Mouse (Mus musculus) kidney, postnatal 14 days (tissue): ENCODE data around the gene Nek8.
"Not testable (repeated sequence)": the region's sequence is repeated elsewhere in the genome, so short reads cannot be mapped to it uniquely, and the experiment has no call there.

Experiments
- DNase-seq: peaks from one replicate; pipeline ENCODE4 v3.0.0; 2022; ENCODE audit warnings: mixed read lengths

Nek8 gene

GRCm38 (mm10) chr11:78176402-78176862 lies at the start of gene Nek8, which contains the start of gene Tlcd1:
TSS of gene Nek8 (minus strand) at chr11:78176675.
TSS of gene Tlcd1 (plus strand) at chr11:78176711.
- peak; percentile 97 for DNase-seq

DNA sequence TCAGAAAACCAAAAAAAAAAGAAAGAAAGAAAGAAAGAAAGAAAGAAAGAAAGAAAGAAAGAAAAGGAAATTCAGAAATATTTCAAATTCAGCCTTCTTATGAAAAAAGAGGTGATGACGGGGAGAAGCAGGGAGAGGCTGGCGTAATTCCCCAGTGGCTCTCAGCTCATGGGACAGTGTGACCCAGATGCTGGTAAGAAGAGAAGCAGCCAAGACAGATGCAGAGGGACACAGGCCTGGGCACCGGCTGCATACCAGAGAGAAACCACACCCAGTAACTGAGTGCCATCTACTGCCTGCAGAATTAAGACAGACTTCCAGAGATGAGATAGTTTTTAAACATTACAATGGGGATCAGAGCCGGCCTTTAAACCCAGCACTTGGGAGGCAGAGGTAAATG lies 47.1 kb upstream of the Nek8 start:
- DNase-seq, result no peak

GRCm38 (mm10) chr11:78215709-78216317 lies 39.3 kb upstream of the Nek8 start:
- DNase-seq, result no peak

- DNase-seq, result no peak
Measured at GRCm38 (mm10) chr11:78213086-78213817, 36.8 kb upstream of the Nek8 start.

DNA sequence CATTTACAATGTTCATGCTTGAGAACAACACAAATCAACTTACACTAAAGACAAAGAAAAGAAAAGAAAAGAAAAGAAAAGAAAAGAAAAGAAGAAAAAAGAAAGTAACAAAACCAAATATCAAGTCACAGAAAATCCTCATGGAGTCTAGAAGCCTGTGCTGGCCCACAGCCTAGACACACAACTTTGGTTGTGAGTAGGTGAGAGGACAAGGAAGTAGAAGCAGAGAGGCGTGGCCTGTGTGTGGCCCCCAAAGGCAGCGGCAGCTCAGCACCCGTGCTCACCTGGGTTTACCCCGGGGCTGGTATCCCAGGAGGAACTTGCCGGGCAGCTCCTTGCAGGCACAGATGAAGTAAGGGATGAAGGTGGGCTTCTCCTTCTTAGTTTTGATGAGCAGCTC lies 35.0 kb upstream of the Nek8 start:
- DNase-seq, result no peak

GRCm38 (mm10) chr11:78210615-78211014 lies 34.1 kb upstream of the Nek8 start:
- DNase-seq, result no peak

- no peak for DNase-seq
Measured at GRCm38 (mm10) chr11:78209886-78210285, 33.4 kb upstream of the Nek8 start.

DNA sequence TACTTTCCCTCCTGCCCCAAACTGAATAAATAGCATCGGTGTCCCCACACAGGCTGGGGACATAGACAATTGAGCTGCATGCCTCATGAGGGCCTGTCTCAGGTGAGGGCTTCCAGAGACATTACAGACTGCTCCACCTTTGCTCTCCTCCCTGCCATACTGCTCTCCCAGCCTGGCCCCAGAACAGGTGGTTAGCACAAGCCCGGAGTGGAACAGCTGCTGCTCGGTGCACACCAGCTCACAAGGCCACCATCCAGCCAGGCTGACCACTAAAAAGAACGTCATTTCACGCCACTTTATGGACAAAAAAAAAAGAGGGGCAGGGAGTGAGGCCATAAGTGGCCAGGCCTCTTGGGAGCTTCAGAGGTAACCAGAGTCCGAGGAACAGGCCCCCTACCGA lies 30.7 kb upstream of the Nek8 start:
- DNase-seq, result no peak

- DNase-seq, result no peak
Measured at GRCm38 (mm10) chr11:78205361-78206206, 29.1 kb upstream of the Nek8 start.

DNA sequence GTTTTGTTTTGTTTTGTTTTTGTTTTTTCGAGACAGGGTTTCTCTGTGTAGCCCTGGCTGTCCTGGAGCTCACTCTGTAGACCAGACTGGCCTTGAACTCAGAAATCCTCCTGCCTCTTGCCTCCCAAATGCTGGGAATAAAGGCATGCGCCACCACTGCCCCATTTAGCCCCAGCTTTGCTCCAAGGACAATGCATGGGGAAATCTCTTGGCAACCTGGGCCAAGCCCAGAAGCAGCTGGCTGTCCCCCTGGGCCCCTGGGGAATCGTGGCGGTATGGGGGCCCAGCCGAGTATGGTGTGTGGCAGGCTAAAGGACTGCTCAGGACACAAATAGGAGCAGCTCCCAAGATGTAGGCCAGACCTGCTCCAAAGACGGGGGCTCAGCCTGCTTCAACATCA lies 27.8 kb upstream of the Nek8 start:
- no peak for DNase-seq

- DNase-seq, result peak; percentile 33
Measured at GRCm38 (mm10) chr11:78202372-78202771, 25.9 kb upstream of the Nek8 start.

DNA sequence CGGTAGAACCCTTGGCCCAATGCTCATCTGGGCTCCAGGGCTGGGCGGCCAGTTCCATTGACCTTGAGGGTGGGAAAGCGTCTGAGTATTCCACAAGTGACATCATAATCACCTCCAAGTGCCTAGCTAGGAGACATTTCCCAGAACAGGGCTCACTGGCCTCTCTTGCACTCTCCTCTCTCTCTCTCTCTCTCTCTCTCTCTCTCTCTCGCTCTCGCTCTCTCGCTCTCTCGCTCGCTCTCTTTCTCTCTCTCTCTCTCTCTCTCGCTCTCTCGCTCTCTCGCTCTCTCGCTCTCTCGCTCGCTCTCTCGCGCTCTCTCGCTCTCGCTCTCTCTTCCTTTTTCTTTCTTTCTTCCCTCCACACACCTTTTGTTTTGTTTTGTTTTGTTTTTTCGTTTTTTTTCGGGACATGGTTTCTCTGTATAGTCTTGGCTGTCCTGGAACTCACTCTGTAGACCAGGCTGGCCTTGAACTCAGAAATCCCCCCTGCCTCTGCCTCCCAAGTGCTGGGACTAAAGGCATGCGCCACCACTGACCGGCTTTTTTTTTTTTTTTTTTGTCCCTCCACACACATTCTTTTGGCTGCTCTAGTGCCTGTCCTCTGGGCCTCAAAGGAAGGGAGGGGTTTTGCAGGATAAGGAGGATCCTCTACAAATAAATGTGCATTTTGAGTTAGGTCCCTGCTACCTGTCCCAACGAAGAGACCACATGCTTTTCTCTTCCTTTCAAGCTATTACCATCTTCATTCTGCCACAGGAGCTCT lies 18.8 kb upstream of the Nek8 start:
- no peak for DNase-seq

- DNase-seq, result peak; percentile 87
Measured at GRCm38 (mm10) chr11:78194411-78195100, 18.1 kb upstream of the Nek8 start.

DNA sequence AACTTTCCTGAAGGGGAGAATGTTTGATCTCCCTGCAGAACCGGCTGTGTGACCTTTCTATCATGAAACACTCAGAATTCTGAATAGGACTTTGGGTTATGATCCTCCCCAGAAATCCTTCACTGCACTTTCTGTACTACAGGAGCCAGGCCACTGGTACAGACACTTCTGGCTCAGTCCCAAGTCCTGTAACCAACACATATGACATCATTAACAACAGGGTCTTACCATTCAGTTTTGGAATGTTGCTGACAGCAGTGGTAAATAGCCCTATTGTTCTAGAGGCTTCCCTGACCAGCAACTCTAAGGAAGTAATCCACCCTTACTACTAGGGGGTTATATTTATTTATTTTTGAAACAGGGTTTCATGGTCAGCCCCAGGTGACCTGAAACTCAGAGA lies 16.6 kb upstream of the Nek8 start, which contains the start of gene Proca1:
Gene Proca1, plus strand, starts transcription at position 280 of the 400 bp plus-strand sequence.
- peak; percentile 16 for DNase-seq

- DNase-seq, result peak; percentile 83
Measured at GRCm38 (mm10) chr11:78190041-78190440, 13.6 kb upstream of the Nek8 start.

DNA sequence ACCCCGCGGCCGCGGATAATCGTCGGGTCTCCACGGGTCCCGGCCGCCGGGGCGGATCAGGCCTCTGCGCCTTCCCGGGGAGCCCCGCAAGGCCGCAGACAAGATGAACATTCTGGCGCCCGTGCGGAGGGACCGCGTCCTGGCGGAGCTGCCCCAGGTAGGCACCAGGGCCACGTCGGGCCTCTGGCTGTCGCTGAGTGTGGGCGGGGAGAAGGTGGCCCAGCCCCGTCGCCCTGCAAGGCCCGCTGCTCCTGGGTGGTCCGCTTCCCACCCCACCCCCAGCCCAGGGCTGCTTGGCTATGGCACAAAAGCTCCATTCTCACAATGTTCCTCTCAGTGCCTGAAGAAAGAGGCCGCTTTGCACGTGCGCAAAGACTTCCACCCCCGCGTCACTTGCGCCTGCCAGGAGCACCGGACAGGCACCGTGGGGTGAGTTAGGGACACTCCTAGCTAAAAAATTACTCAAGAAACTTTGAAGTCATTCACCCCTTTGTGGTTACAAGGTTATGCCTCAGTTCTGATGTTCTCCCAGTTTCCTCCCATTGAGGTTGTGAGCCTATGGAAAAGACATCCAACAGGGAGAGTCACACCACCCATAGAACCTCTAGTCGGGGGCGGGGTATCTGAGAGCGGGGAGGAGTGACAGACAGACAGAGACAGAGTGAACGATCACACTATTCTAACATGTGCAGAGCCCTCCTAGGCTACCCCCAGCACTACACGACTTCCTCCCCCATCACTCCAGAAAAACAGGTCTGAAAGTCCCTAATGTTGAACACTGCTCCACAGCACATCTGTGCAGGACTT lies 13.0 kb upstream of the Nek8 start:
- peak; percentile 86 for DNase-seq

GRCm38 (mm10) chr11:78188331-78189233 lies 12.1 kb upstream of the Nek8 start, which contains the start of gene Rab34:
TSS of gene Rab34 (plus strand) at chr11:78188430.
- DNase-seq, result peak; percentile 89

- DNase-seq, result not testable (repeated sequence)
Measured at GRCm38 (mm10) chr11:78184702-78185101, 8.2 kb upstream of the Nek8 start.

- DNase-seq, result no peak
Measured at GRCm38 (mm10) chr11:78183884-78184514, 7.5 kb upstream of the Nek8 start.
